In genomic region chr5:28055450-28055849, GRCm38 (mm10) we compare ENCODE assay signal across 16 mouse cellular contexts. TPM values are rescaled to one million over a fixed set of nuclear protein-coding genes. Genes with fewer than 3 reads are reported as not detected.
A peak's percentile ranks its signal among the peaks of the same experiment; 100 is the strongest.
DNase-seq lines count a peak whose midpoint lies in the region; ATAC-seq lines count a peak whose summit lies in the region.
"Had no signal": no experiment of that assay in that cellular context is flagged by ENCODE, and none has a peak within 500 bp of the region (broad histone marks: within the 10 kb centered on the region; RNA-seq: fewer than 3 reads in every experiment).

No protein-coding gene starts in this region.

- no peaks in the 10 kb centered on the region for H3K4me1 ChIP-seq in kidney, embryonic 16.5 days (ENCODE audit: insufficient read depth, low read length)
- no peaks in the 10 kb centered on the region for H3K4me1 ChIP-seq in midbrain, embryonic 16.5 days (ENCODE audit: control insufficient read depth, insufficient read depth, low read length)
- H3K4me1 ChIP-seq: embryonic facial prominence, embryonic 12.5 days had no signal

- H3K27ac ChIP-seq in kidney, embryonic 16.5 days (ENCODE audit: low read length): no peak overlapping the region
- H3K27ac ChIP-seq in midbrain, embryonic 16.5 days (ENCODE audit: low read length): no peak overlapping the region
- H3K27ac ChIP-seq: embryonic facial prominence, embryonic 12.5 days; heart, embryonic 15.5 days had no signal

- no peaks in the 10 kb centered on the region for H3K9me3 ChIP-seq in kidney, embryonic 16.5 days (ENCODE audit: low read length)
- H3K9me3 ChIP-seq in midbrain, embryonic 16.5 days (replicated peaks; ENCODE audit: control insufficient read depth, low read length, poor library complexity, severe bottlenecking): no peaks in the 10 kb centered on the region
- H3K9me3 ChIP-seq: embryonic facial prominence, embryonic 12.5 days; heart, embryonic 15.5 days had no signal

- no peaks in the 10 kb centered on the region for H3K36me3 ChIP-seq in kidney, embryonic 16.5 days (ENCODE audit: insufficient read depth, low read length)
- no peaks in the 10 kb centered on the region for H3K36me3 ChIP-seq in midbrain, embryonic 16.5 days (ENCODE audit: control insufficient read depth, insufficient read depth, low read length)
- H3K36me3 ChIP-seq: embryonic facial prominence, embryonic 12.5 days; heart, embryonic 15.5 days had no signal

- no peaks in the 10 kb centered on the region for H3K27me3 ChIP-seq in kidney, embryonic 16.5 days (ENCODE audit: insufficient read depth, low read length)
- no peaks in the 10 kb centered on the region for H3K27me3 ChIP-seq in midbrain, embryonic 16.5 days (ENCODE audit: control insufficient read depth, insufficient read depth, low read depth, low read length)
- H3K27me3 ChIP-seq: embryonic facial prominence, embryonic 12.5 days; heart, embryonic 15.5 days; Patski had no signal

- DNase-seq in kidney, adult 11 months: peak; percentile 93
- peak; percentile 55 for DNase-seq in brain, adult 2 months (ENCODE audit: low read depth, low spot score)
- DNase-seq in kidney, adult 9 months: peak; percentile 94
- DNase-seq in lung, postnatal 36 days: peak; percentile 76
- DNase-seq: cerebellum, adult 8-10 months; right cerebral cortex, postnatal 4 days; thymus, adult 2 months had no signal

- H3K9ac ChIP-seq in kidney, embryonic 16.5 days (replicated peaks; ENCODE audit: low read length): no peak overlapping the region
- no peak overlapping the region for H3K9ac ChIP-seq in midbrain, embryonic 16.5 days (ENCODE audit: low read depth, low read length)
- H3K9ac ChIP-seq: embryonic facial prominence, embryonic 12.5 days; heart, embryonic 15.5 days had no signal

- no peak for ATAC-seq in kidney, embryonic 16.5 days (ENCODE audit: low FRiP score, low TSS enrichment)
- ATAC-seq in midbrain, embryonic 16.5 days: no peak
- ATAC-seq in granulocyte monocyte progenitor cell, adult 5-6 weeks (replicated peaks; ENCODE audit: poor library complexity, severe bottlenecking): no peak
- ATAC-seq: CD4-positive, CD25-positive, alpha-beta regulatory T cell, adult 4 months; forebrain, embryonic 16.5 days; inflammation-experienced regulatory T-cells, adult 6 months; Patski had no signal

- no peak overlapping the region for H3K4me3 ChIP-seq in kidney, embryonic 16.5 days (ENCODE audit: low read length)
- H3K4me3 ChIP-seq in midbrain, embryonic 16.5 days (ENCODE audit: low read depth, low read length): no peak overlapping the region
- H3K4me3 ChIP-seq: embryonic facial prominence, embryonic 12.5 days; heart, embryonic 15.5 days had no signal

- no peak overlapping the region for H3K4me2 ChIP-seq in kidney, embryonic 16.5 days (replicated peaks; ENCODE audit: low read depth, low read length)
- H3K4me2 ChIP-seq in midbrain, embryonic 16.5 days (ENCODE audit: low read length): no peak overlapping the region
- H3K4me2 ChIP-seq: embryonic facial prominence, embryonic 12.5 days; heart, embryonic 15.5 days had no signal

- 60% methylated on average over 2 of the region's 2 CpGs for WGBS in kidney, embryonic 16.5 days
- WGBS in midbrain, embryonic 16.5 days: 49% methylated on average over 2 of the region's 2 CpGs

RNA-seq across cellular contexts. Expression of gene Insig1, which starts 15.7 kb away (rescaled TPM):
- 40.2 and 47.4 TPM in 2 replicates for polyA plus RNA-seq in kidney, embryonic 16.5 days (2015; fragmentation: Nextera tagmentation; extraction: Ambion mirVana)
- 83.3 and 94.0 TPM in 2 replicates for polyA plus RNA-seq in midbrain, embryonic 16.5 days (2015; fragmentation: Nextera tagmentation; extraction: Ambion mirVana)
- 10.4 and 12.1 TPM in 2 replicates for total RNA-seq in granulocyte monocyte progenitor cell, adult 5-6 weeks (2014; fragmentation: Nextera tagmentation)
- total RNA-seq in granulocyte monocyte progenitor cell, adult 5-6 weeks (2017): 32.9 and 34.2 TPM in 2 replicates
